9 mouse cellular contexts compared by ENCODE assay signal in genomic region chr2:27304741-27305140, GRCm38 (mm10). TPM values are rescaled to one million over a fixed set of nuclear protein-coding genes. Genes with fewer than 3 reads are reported as not detected.
DNase-seq lines count a peak whose midpoint lies in the region; ATAC-seq lines count a peak whose summit lies in the region.
"Had no signal": no experiment of that assay in that cellular context is flagged by ENCODE, and none has a peak within 500 bp of the region (broad histone marks: within the 10 kb centered on the region; RNA-seq: fewer than 3 reads in every experiment).

No protein-coding gene starts in this region.

- H3K27me3 ChIP-seq in hindbrain, embryonic 13.5 days = no peaks in the 10 kb centered on the region
- H3K27me3 ChIP-seq: limb, embryonic 15.5 days had no signal

- DNase-seq in layer of hippocampus, postnatal 25 days (ENCODE audit: extremely low spot score in 1 of 2, low spot score in 1 of 2) = peak; percentile 12 to 21
- no peak for DNase-seq in layer of hippocampus, adult 9-10 months (ENCODE audit: low spot score)
- DNase-seq in adrenal gland, postnatal 10 days = peak; percentile 58
- DNase-seq in kidney, postnatal 4 days = peak; percentile 77 to 85
- no peak for DNase-seq in cerebellum, adult 9-11 months

- H3K9me3 ChIP-seq in hindbrain, embryonic 13.5 days = no peaks in the 10 kb centered on the region
- H3K9me3 ChIP-seq: limb, embryonic 15.5 days had no signal

- 49% methylated on average over 13 of the region's 13 CpGs for WGBS in hindbrain, embryonic 13.5 days

- H3K4me2 ChIP-seq in hindbrain, embryonic 13.5 days = no peak overlapping the region
- H3K4me2 ChIP-seq: limb, embryonic 15.5 days had no signal

- H3K9ac ChIP-seq in hindbrain, embryonic 13.5 days = no peak overlapping the region
- H3K9ac ChIP-seq: limb, embryonic 15.5 days had no signal

- H3K4me1 ChIP-seq in hindbrain, embryonic 13.5 days (replicated peaks) = peaks cover 56% of the 10 kb centered on the region

- H3K27ac ChIP-seq in hindbrain, embryonic 13.5 days = peak overlapping the region; percentile 50
- H3K27ac ChIP-seq: limb, embryonic 15.5 days had no signal

- ATAC-seq in hindbrain, embryonic 13.5 days (ENCODE audit: low FRiP score) = no peak
- no peak for ATAC-seq in monocyte, adult 5-6 weeks (replicated peaks; ENCODE audit: insufficient number of reproducible peaks, low FRiP score, low TSS enrichment, poor library complexity, severe bottlenecking)
- ATAC-seq in erythroid progenitor cell, adult 5-6 weeks (replicated peaks; ENCODE audit: low FRiP score, poor library complexity, severe bottlenecking) = no peak

- H3K4me3 ChIP-seq in hindbrain, embryonic 13.5 days = no peak overlapping the region
- H3K4me3 ChIP-seq: limb, embryonic 15.5 days had no signal

- 0 out of 2 replicates have a peak, but pooled peaks cover 3% of the 10 kb centered on the region for H3K36me3 ChIP-seq in hindbrain, embryonic 13.5 days
- H3K36me3 ChIP-seq: limb, embryonic 15.5 days had no signal

RNA-seq across cellular contexts. Expression of gene Sardh, which starts 56.6 kb away (rescaled TPM):
- 10 to 100 TPM in 1 of 2 experiments, 1 to 10 TPM in 1; 9.8 to 11.0 TPM for total RNA-seq in layer of hippocampus, postnatal 25 days (2021)
- 10 to 100 TPM; 46.6 to 79.0 TPM for total RNA-seq in adrenal gland, postnatal 10 days (2021)
- polyA plus RNA-seq in hindbrain, embryonic 13.5 days (2015; fragmentation: Nextera tagmentation; extraction: Ambion mirVana) = 4.8 and 6.6 TPM in 2 replicates
- total RNA-seq in monocyte, adult 5-6 weeks (2017) = not detected in 3 replicates
- not detected in 2 replicates for total RNA-seq in erythroid progenitor cell, adult 5-6 weeks (2015; ENCODE audit: low replicate concordance)
- total RNA-seq in erythroid progenitor cell, adult 5-6 weeks (2017; ENCODE audit: low replicate concordance) = not detected in 2 replicates

Comparison
In these comparisons a context has a peak if more than half of its experiments do, and no peak if none do; other contexts are left out.
1. DNase-seq: peak in layer of hippocampus, postnatal 25 days (2 of 2), adrenal gland, postnatal 10 days (single experiment) and kidney, postnatal 4 days (2 of 2); none in layer of hippocampus, adult 9-10 months (single experiment) and cerebellum, adult 9-11 months (single experiment).
2. RNA of gene Sardh, which starts 56.6 kb away (total RNA-seq): 46.6 to 79.0 TPM in adrenal gland, postnatal 10 days and 9.8 to 11.0 TPM in layer of hippocampus, postnatal 25 days; not detected in monocyte, adult 5-6 weeks and not detected in erythroid progenitor cell, adult 5-6 weeks; every median in the first group is over 10 times any median in the second.